9 mouse cellular contexts compared by ENCODE assay signal in genomic region chr6:76620754-76621204, GRCm38 (mm10).
DNase-seq lines count a peak whose midpoint lies in the region; ATAC-seq and TF ChIP-seq lines count a peak whose summit lies in the region.
"Had no signal": no experiment of that assay in that cellular context is flagged by ENCODE, and none has a peak within 500 bp of the region (broad histone marks: within the 10 kb centered on the region; RNA-seq: fewer than 3 reads in every experiment).

No protein-coding gene starts in this region.

- no peak overlapping the region for H3K9ac ChIP-seq in lung, embryonic 14.5 days
- no peak overlapping the region for H3K9ac ChIP-seq in hindbrain, embryonic 13.5 days
- no peak overlapping the region for H3K9ac ChIP-seq in neural tube, embryonic 12.5 days

- no peak for TF ChIP-seq CTCF in lung, embryonic 14.5 days (IDR thresholded peaks at IDR 0.05; ENCODE audit: low read depth)
- no peak for TF ChIP-seq CTCF in lung, adult 2 months (IDR thresholded peaks at IDR 0.05; ENCODE audit: insufficient read depth, low read length)

- no peaks in the 10 kb centered on the region for H3K9me3 ChIP-seq in lung, embryonic 14.5 days (ENCODE audit: low read depth, low read length)
- H3K9me3 ChIP-seq in hindbrain, embryonic 13.5 days, result no peaks in the 10 kb centered on the region
- H3K9me3 ChIP-seq in neural tube, embryonic 12.5 days, result no peaks in the 10 kb centered on the region

- H3K27ac ChIP-seq in lung, embryonic 14.5 days (ENCODE audit: low read depth), result no peak overlapping the region
- H3K27ac ChIP-seq in hindbrain, embryonic 13.5 days, result no peak overlapping the region
- no peak overlapping the region for H3K27ac ChIP-seq in neural tube, embryonic 12.5 days

- H3K4me3 ChIP-seq in lung, embryonic 14.5 days (ENCODE audit: low read depth, low read length), result no peak overlapping the region
- no peak overlapping the region for H3K4me3 ChIP-seq in lung, adult 2 months (replicated peaks; ENCODE audit: extremely low read depth, low read depth, low read length)
- no peak overlapping the region for H3K4me3 ChIP-seq in hindbrain, embryonic 13.5 days
- H3K4me3 ChIP-seq in neural tube, embryonic 12.5 days, result no peak overlapping the region

- no peak overlapping the region for H3K4me2 ChIP-seq in lung, embryonic 14.5 days
- no peak overlapping the region for H3K4me2 ChIP-seq in hindbrain, embryonic 13.5 days
- H3K4me2 ChIP-seq in neural tube, embryonic 12.5 days (replicated peaks), result no peak overlapping the region

- ATAC-seq in cerebellum, adult (ENCODE audit: insufficient number of reproducible peaks, low FRiP score, low TSS enrichment), result no peak; the same call in 1 of the 2 replicates
- peak; percentile 65; the same call in 1 of the 2 replicates for ATAC-seq in lung, embryonic 14.5 days (ENCODE audit: insufficient read depth)
- ATAC-seq in hindbrain, embryonic 13.5 days (ENCODE audit: low FRiP score), result peak; percentile 82
- ATAC-seq in neural tube, embryonic 12.5 days (ENCODE audit: low FRiP score, low read depth), result peak; percentile 70

- no peaks in the 10 kb centered on the region for H3K4me1 ChIP-seq in lung, embryonic 14.5 days (ENCODE audit: insufficient read depth)
- H3K4me1 ChIP-seq in lung, adult 2 months (ENCODE audit: control insufficient read depth, insufficient read depth, low read length), result no peaks in the 10 kb centered on the region
- H3K4me1 ChIP-seq in hindbrain, embryonic 13.5 days (replicated peaks), result peaks cover 5% of the 10 kb centered on the region; the same call in 1 of the 2 replicates
- peaks cover 4% of the 10 kb centered on the region; the same call in 1 of the 2 replicates for H3K4me1 ChIP-seq in neural tube, embryonic 12.5 days

- no peaks in the 10 kb centered on the region for H3K27me3 ChIP-seq in lung, embryonic 14.5 days (ENCODE audit: insufficient read depth, low read length)
- H3K27me3 ChIP-seq in hindbrain, embryonic 13.5 days, result no peaks in the 10 kb centered on the region
- no peaks in the 10 kb centered on the region for H3K27me3 ChIP-seq in neural tube, embryonic 12.5 days (replicated peaks)

- WGBS in lung, embryonic 14.5 days, result 63% methylated on average over 6 of the region's 6 CpGs
- 64% methylated on average over 6 of the region's 6 CpGs for WGBS in lung, adult 2 months
- WGBS in hindbrain, embryonic 13.5 days, result 20% methylated on average over 6 of the region's 6 CpGs
- WGBS in neural tube, embryonic 12.5 days, result 25% methylated on average over 6 of the region's 6 CpGs

- H3K36me3 ChIP-seq in lung, embryonic 14.5 days (ENCODE audit: insufficient read depth), result no peaks in the 10 kb centered on the region
- no peaks in the 10 kb centered on the region for H3K36me3 ChIP-seq in hindbrain, embryonic 13.5 days
- H3K36me3 ChIP-seq in neural tube, embryonic 12.5 days, result no peaks in the 10 kb centered on the region

- TF ChIP-seq POLR2A in lung, adult 2 months (IDR thresholded peaks at IDR 0.05; ENCODE audit: borderline replicate concordance, extremely low read depth, low read depth, low read length), result no peak

- DNase-seq in cerebellum, postnatal 25 days, result peak; percentile 5 to 7
- DNase-seq in lung, embryonic 14.5 days, result peak; percentile 50
- no peak for DNase-seq in lung, adult 2 months
- DNase-seq in thymus, postnatal 36 days, result no peak
- no peak for DNase-seq in kidney, adult 11 months
- DNase-seq: kidney, adult 2 months had no signal

Comparison
In these comparisons a context has a peak if more than half of its experiments do, and no peak if none do; other contexts are left out.
1. DNase-seq: peak in cerebellum, postnatal 25 days (2 of 2) and lung, embryonic 14.5 days (single experiment); none in lung, adult 2 months (single experiment), thymus, postnatal 36 days (0 of 2) and kidney, adult 11 months (single experiment).